Mouse (Mus musculus): ENCODE measurements at regions not wholly inside any gene's neighbourhood (a gene's known extent, or its start where the extent isn't known, plus 50 kb on each side); places are given as distances from the start of the nearest gene placed in this dataset.
"Not testable (repeated sequence)": the region's sequence is repeated elsewhere in the genome, so short reads cannot be mapped to it uniquely, and the experiment has no call there.

DNA sequence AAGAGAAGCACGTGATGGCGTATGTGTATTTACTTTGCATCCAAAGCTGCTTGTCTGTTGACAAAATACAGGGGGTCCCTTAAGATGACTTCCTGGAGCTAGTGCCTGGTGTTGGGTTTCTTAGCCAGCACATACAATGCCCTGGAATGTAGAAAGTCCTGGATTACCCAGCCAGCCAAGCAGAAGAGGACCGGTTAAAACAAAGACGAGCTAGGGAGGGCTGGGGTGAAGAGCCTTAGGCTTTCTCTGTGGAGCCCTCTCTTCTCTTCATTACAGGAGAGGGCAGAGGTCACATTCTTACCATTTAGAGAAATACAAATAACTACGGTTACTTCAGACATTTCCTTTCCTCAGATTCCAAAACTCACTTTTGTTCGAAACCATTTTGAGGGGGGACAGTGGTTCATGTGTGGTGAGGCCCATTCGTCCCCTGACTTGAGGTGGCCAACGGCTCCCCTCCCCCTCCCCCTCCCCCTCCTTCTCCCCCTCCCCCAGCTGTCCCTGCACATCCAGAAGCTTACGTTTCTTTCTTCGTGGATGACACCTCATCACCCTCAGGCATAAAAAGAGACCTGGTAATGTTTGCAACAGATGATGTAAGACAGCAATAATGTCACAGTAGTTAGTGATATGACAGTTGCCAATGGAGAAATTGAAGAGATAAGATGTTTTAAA, 275.8 kb upstream of the Arglu1 start:
- Histone ChIP-seq H3K27ac (replicated peaks) (peak overlapping the region; percentile 35), H3K4me3 (no peak overlapping the region), H3K4me1 (peaks cover 16% of the 10 kb centered on the region), H3K36me3 (no peaks in the 10 kb centered on the region), H3K9me3 (replicated peaks) (no peaks in the 10 kb centered on the region), H3K27me3 (ENCODE audit: low read depth, poor library complexity, severe bottlenecking) (peaks cover 21% of the 10 kb centered on the region; the same call in 1 of the 2 replicates)
- peak; percentile 44 for DNase-seq (ENCODE audit: low spot score)
- WGBS, result 4% methylated on average over 10 of the region's 10 CpGs

- Histone ChIP-seq H3K27ac (replicated peaks) (no peak overlapping the region), H3K4me1 (no peaks in the 10 kb centered on the region; the same call in 1 of the 2 replicates), H3K36me3 (no peaks in the 10 kb centered on the region), H3K27me3 (ENCODE audit: low read depth, poor library complexity, severe bottlenecking) (peaks cover 3% of the 10 kb centered on the region; the same call in 1 of the 2 replicates), H3K4me3 (no peak overlapping the region), H3K9me3 (replicated peaks) (no peaks in the 10 kb centered on the region)
- 94% methylated on average over 3 of the region's 3 CpGs for WGBS
- DNase-seq (ENCODE audit: low spot score), result no peak
Observed at GRCm38 (mm10) chr8:8960221-8960620, 269.9 kb upstream of the Arglu1 start.

GRCm38 (mm10) chr8:8959787-8960093, 269.4 kb upstream of the Arglu1 start:
- no peaks in the 10 kb centered on the region for H3K36me3 ChIP-seq
- WGBS, result 73% methylated on average over 1 of the region's 1 CpGs

GRCm38 (mm10) chr8:8959021-8959786, 268.9 kb upstream of the Arglu1 start:
- no peak for DNase-seq (ENCODE audit: low spot score)
- Histone ChIP-seq H3K9me3 (replicated peaks) (peaks cover 6% of the 10 kb centered on the region; the same call in 1 of the 2 replicates), H3K4me1 (no peaks in the 10 kb centered on the region), H3K27me3 (ENCODE audit: low read depth, poor library complexity, severe bottlenecking) (no peaks in the 10 kb centered on the region), H3K36me3 (no peaks in the 10 kb centered on the region), H3K4me3 (no peak overlapping the region), H3K27ac (replicated peaks) (no peak overlapping the region)
- 79% methylated on average over 8 of the region's 8 CpGs for WGBS

More at GRCm38 (mm10) chr8:8959787-8960093, 269.4 kb upstream of the Arglu1 start:
- no peak for DNase-seq (ENCODE audit: low spot score)
- H3K4me1 ChIP-seq, result no peaks in the 10 kb centered on the region
- H3K27ac ChIP-seq (replicated peaks), result no peak overlapping the region
- H3K9me3 ChIP-seq (replicated peaks), result peaks cover 2% of the 10 kb centered on the region; the same call in 1 of the 2 replicates
- no peak overlapping the region for H3K4me3 ChIP-seq
- 0 out of 2 replicates have a peak, but pooled peaks cover under 1% of the 10 kb centered on the region for H3K27me3 ChIP-seq (ENCODE audit: low read depth, poor library complexity, severe bottlenecking)

DNA sequence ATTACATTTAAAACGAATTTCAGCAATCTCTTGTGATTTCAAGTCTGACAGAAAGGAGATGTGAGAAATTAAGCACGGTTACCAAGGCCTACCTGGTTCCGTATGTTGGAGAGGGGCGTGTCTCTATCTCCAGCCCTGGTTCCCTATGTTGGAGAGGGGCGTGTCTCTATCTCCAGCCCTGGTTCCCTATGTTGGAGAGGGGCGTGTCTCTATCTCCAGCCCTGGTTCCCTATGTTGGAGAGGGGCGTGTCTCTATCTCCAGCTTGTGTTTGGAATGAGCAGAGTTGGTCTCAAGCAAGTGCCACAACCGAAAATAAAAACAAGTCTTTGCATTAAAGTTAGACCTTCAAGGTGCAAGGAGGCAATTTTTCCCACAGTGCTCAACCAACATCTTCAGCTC, 267.8 kb upstream of the Arglu1 start:
- H3K9me3 ChIP-seq (replicated peaks); H3K36me3 ChIP-seq; H3K4me1 ChIP-seq; H3K27ac ChIP-seq (replicated peaks); DNase-seq (ENCODE audit: low spot score); H3K27me3 ChIP-seq (ENCODE audit: low read depth, poor library complexity, severe bottlenecking); H3K4me3 ChIP-seq: not testable (repeated sequence)
- 86% methylated on average over 8 of the region's 8 CpGs for WGBS

- Histone ChIP-seq H3K4me3 (no peak overlapping the region), H3K36me3 (no peaks in the 10 kb centered on the region), H3K4me1 (peaks cover 26% of the 10 kb centered on the region), H3K9me3 (replicated peaks) (peaks cover 6% of the 10 kb centered on the region; the same call in 1 of the 2 replicates), H3K27ac (replicated peaks) (peak overlapping the region; percentile 57; the same call in 1 of the 2 replicates), H3K27me3 (ENCODE audit: low read depth, poor library complexity, severe bottlenecking) (no peaks in the 10 kb centered on the region)
- no peak for DNase-seq (ENCODE audit: low spot score)
- WGBS, result 7% methylated on average over 4 of the region's 4 CpGs
Observed at GRCm38 (mm10) chr8:8952212-8952611, 261.9 kb upstream of the Arglu1 start.

DNA sequence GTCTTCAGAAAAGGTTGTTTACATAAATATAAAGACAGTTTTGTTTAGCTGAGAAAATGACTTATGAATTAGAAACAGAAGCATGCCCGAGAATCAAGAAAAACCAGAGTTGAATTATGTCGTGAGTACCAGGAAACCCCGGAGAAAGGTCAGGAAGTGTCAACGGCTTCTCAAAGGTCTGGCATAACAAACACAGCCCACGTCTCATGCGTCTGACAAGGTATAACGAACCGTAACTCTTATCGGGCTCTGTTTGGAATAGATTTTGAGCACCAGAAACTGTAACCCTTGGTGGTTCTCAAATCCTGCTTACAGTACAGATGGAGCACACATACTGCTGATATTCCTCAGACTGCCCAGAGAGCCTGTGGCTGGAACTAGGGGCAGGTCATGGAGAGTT, 260.9 kb upstream of the Arglu1 start:
- no peaks in the 10 kb centered on the region for H3K36me3 ChIP-seq
- peaks cover 6% of the 10 kb centered on the region; the same call in 1 of the 2 replicates for H3K9me3 ChIP-seq (replicated peaks)
- H3K4me1 ChIP-seq, result peaks cover 27% of the 10 kb centered on the region
- H3K27me3 ChIP-seq (ENCODE audit: low read depth, poor library complexity, severe bottlenecking), result 0 out of 2 replicates have a peak, but pooled peaks cover 4% of the 10 kb centered on the region
- no peak for DNase-seq (ENCODE audit: low spot score)
- WGBS, result 69% methylated on average over 9 of the region's 9 CpGs
- H3K4me3 ChIP-seq, result no peak overlapping the region
- no peak overlapping the region for H3K27ac ChIP-seq (replicated peaks)

- Histone ChIP-seq H3K4me3 (no peak overlapping the region), H3K36me3 (no peaks in the 10 kb centered on the region), H3K9me3 (replicated peaks) (no peaks in the 10 kb centered on the region), H3K27me3 (ENCODE audit: low read depth, poor library complexity, severe bottlenecking) (0 out of 2 replicates have a peak, but pooled peaks cover 8% of the 10 kb centered on the region), H3K4me1 (peaks cover 38% of the 10 kb centered on the region), H3K27ac (replicated peaks) (no peak overlapping the region)
- DNase-seq (ENCODE audit: low spot score), result no peak
- WGBS, result 53% methylated on average over 7 of the region's 7 CpGs
Observed at GRCm38 (mm10) chr8:8947516-8948161, 257.3 kb upstream of the Arglu1 start.

DNA sequence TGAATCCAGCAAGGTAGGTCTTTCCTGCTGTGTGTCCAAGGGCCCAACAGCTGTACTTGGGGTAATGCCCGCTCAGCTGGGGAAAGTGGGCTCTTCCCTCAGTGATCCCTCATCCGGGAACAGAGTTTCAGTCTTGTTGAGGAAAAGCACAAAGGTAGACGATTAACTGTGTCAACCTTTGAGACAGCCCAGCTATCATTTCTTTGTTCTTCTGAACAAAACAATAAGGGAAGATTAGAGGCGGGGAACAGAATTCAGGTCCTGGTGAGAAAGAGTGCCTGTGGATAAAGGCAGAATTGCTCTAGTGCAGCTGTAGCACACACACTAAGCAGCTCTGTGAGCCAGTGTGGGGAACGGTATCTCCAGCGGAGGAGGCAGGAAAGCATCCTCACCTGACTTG, 252.7 kb upstream of the Arglu1 start:
- Histone ChIP-seq H3K27me3 (ENCODE audit: low read depth, poor library complexity, severe bottlenecking) (peaks cover 16% of the 10 kb centered on the region; the same call in 1 of the 2 replicates), H3K4me1 (peaks cover 31% of the 10 kb centered on the region), H3K9me3 (replicated peaks) (no peaks in the 10 kb centered on the region), H3K36me3 (no peaks in the 10 kb centered on the region), H3K27ac (replicated peaks) (no peak overlapping the region), H3K4me3 (no peak overlapping the region)
- DNase-seq (ENCODE audit: low spot score), result no peak
- WGBS, result 52% methylated on average over 6 of the region's 6 CpGs

DNA sequence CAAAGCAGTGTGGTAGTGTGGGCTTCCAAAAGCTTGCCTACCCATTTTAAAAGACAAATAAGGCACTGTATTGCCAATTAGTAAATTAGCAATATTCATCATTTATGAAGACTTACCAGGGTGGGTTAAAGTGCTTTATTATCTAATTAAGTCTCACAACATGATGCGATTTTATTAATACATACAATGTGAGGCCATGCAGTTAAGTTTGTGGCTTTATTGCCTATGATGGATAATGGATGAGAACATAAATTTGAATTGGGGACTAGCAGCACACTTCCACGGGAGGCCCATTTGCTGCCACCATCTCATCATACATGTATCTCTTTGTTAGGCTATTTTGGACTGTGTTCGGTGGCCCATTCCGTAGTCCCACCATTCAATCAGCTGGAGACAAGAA, 250.6 kb upstream of the Arglu1 start:
- 93% methylated on average over 4 of the region's 4 CpGs for WGBS
- Histone ChIP-seq H3K4me3 (no peak overlapping the region), H3K27me3 (ENCODE audit: low read depth, poor library complexity, severe bottlenecking) (peaks cover 9% of the 10 kb centered on the region; the same call in 1 of the 2 replicates), H3K4me1 (peaks cover 22% of the 10 kb centered on the region), H3K27ac (replicated peaks) (no peak overlapping the region), H3K36me3 (no peaks in the 10 kb centered on the region), H3K9me3 (replicated peaks) (no peaks in the 10 kb centered on the region)
- no peak for DNase-seq (ENCODE audit: low spot score)

DNA sequence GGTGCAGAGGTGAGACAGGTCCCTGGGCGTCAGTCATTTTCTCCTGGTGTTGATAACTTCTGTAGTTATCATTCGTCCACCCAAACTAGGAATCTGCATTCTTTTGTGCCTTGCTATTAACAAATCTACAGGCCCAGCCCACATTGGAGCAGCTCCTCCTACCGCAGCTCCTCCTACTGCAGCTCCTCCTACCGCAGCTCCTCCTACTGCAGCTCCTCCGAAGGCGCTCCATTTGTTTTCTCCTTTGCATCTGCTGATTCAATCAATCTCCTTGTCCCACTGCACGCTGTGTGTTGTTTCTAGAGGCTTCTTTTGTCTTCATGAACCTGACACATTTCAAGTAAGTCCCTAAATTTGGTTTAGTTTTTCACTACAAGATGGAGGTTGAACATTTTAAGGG, 248.2 kb upstream of the Arglu1 start:
- DNase-seq (ENCODE audit: low spot score), result no peak
- Histone ChIP-seq H3K27ac (replicated peaks) (no peak overlapping the region), H3K4me1 (peaks cover 19% of the 10 kb centered on the region), H3K9me3 (replicated peaks) (no peaks in the 10 kb centered on the region), H3K27me3 (ENCODE audit: low read depth, poor library complexity, severe bottlenecking) (peaks cover 8% of the 10 kb centered on the region; the same call in 1 of the 2 replicates), H3K36me3 (no peaks in the 10 kb centered on the region), H3K4me3 (no peak overlapping the region)
- WGBS, result 86% methylated on average over 7 of the region's 7 CpGs

DNA sequence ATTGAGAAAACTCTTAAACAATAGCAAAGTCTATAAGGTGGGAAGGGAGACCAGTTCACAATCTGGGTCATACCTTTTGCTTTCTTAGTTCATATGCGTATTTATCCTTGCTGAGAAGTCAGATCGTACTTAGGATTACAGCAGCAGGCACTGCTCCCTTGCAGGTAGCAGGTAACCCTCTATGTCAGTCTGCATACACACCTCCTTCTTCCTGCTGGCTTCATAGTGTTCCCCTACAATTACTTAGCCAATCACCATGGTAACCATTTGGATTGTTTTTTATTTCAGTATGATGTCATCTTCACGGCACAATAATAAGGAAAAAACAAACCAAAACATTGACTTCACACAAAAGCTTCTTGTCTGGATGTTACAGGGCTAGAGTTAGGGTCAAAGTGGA, 242.1 kb upstream of the Arglu1 start:
- no peaks in the 10 kb centered on the region for H3K36me3 ChIP-seq
- WGBS, result 77% methylated on average over 3 of the region's 3 CpGs
- peaks cover 9% of the 10 kb centered on the region; the same call in 1 of the 2 replicates for H3K4me1 ChIP-seq
- H3K27me3 ChIP-seq (ENCODE audit: low read depth, poor library complexity, severe bottlenecking), result peaks cover 9% of the 10 kb centered on the region; the same call in 1 of the 2 replicates
- H3K27ac ChIP-seq (replicated peaks), result no peak overlapping the region
- DNase-seq (ENCODE audit: low spot score), result no peak
- H3K9me3 ChIP-seq (replicated peaks), result no peaks in the 10 kb centered on the region
- no peak overlapping the region for H3K4me3 ChIP-seq

All from midbrain, embryonic 10.5 days (tissue).